Mouse (Mus musculus) hindbrain, embryonic 11.5 days (tissue): ENCODE measurements around the gene Esyt2. TPM values are rescaled to one million over a fixed set of nuclear protein-coding genes. Genes with fewer than 3 reads are reported as not detected.

Experiments used
- ATAC-seq: fragments of 200-750 bp; cut with Nextera tagmentation; 2 replicates; pipeline ENCODE4 v1.8.0; 2017; ENCODE audit warnings: mild to moderate bottlenecking, moderate TSS enrichment, moderate library complexity; ENCODE audit not compliant: low FRiP score
- DNase-seq: peaks from one replicate; pipeline ENCODE4 v3.0.0-alpha.2; 2015; ENCODE audit warnings: low spot score
- H3K27ac ChIP-seq: fragments of 300-500 bp; sonication (generic); 2 replicates; pipeline ENCODE4 v1.5.1; 2014; ENCODE audit warnings: mild to moderate bottlenecking, low read depth, low read length
- H3K27me3 ChIP-seq: fragments of 300-500 bp; sonication (generic); 2 replicates; pipeline ENCODE4 v1.6.1; 2014; ENCODE audit warnings: mild to moderate bottlenecking, low read length, moderate library complexity, mixed read lengths; ENCODE audit not compliant: control insufficient read depth, insufficient read depth
- H3K36me3 ChIP-seq: fragments of 300-500 bp; sonication (generic); 2 replicates; pipeline ENCODE4 v1.6.1; 2014; ENCODE audit warnings: mild to moderate bottlenecking, low read length, moderate library complexity, mixed read lengths; ENCODE audit not compliant: control insufficient read depth, insufficient read depth
- H3K4me1 ChIP-seq: fragments of 300-500 bp; sonication (generic); replicated peaks from 2 replicates; pipeline ENCODE4 v1.6.1; 2014; ENCODE audit warnings: low read length, mixed read lengths; ENCODE audit not compliant: control insufficient read depth, insufficient read depth
- H3K4me2 ChIP-seq: fragments of 300-500 bp; sonication (generic); replicated peaks from 2 replicates; pipeline ENCODE4 v1.6.1; 2014; ENCODE audit warnings: mild to moderate bottlenecking, low read depth, low read length
- H3K4me3 ChIP-seq: fragments of 300-500 bp; sonication (generic); 2 replicates; pipeline ENCODE4 v1.5.1; 2014; ENCODE audit warnings: low read depth, low read length
- H3K9ac ChIP-seq: fragments of 300-500 bp; sonication (generic); 2 replicates; pipeline ENCODE4 v1.6.1; 2014; ENCODE audit warnings: low read depth, low read length
- H3K9me3 ChIP-seq: fragments of 300-500 bp; sonication (generic); 2 replicates; pipeline ENCODE4 v1.6.1; 2016; ENCODE audit warnings: low read length; ENCODE audit not compliant: control insufficient read depth
- WGBS: fragments of 180-500 bp; shearing (Covaris S2); extraction: QIAGEN DNeasy Blood & Tissue Kit; methylation state at CpG from one replicate; pipeline ENCODE4 v1.1.7; 2014; 5-methylcytosine and 5-hydroxymethylcytosine counted together
- polyA plus RNA-seq: library from polyadenylated mRNA; unstranded; fragments of >200 nt; fragmentation: Nextera tagmentation; extraction: Ambion mirVana; gene quantifications from 2 replicates; pipeline ENCODE4 v1.2.1, GENCODE M21; 2014

Gene Esyt2
- polyA plus RNA-seq, 1 experiment from 2014 or later, result 22.1 TPM

DNA sequence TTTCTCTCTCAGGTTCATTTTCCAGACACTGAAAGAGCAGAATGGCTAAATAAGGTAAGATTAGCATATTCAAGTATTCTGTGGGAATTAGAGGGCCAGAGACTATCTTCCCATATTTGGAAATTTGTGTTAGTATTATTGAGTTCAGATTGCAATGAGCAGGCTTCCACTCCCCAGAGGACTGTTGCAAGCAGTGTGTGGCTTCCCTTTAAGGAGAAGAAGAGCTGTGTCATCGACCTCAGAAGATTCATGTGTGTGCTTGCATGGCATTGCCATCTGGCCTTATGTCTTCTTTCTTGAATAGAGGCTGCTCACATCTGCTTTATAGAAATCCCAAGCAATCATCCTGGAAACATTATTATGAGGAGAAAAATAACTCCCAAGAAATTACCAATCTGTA, 36.8 kb downstream of the Esyt2 start:
- DNase-seq (no peak), ATAC-seq (no peak)
- Histone ChIP-seq H3K9me3 (no peaks in the 10 kb centered on the region), H3K9ac (no peak overlapping the region), H3K4me3 (no peak overlapping the region), H3K27ac (no peak overlapping the region), H3K4me1 (no peaks in the 10 kb centered on the region), H3K36me3 (no peaks in the 10 kb centered on the region), H3K27me3 (no peaks in the 10 kb centered on the region), H3K4me2 (no peak overlapping the region)
- WGBS, result 74% methylated on average over 1 of the region's 1 CpGs

GRCm38 (mm10) chr12:116325545-116325944, 44.5 kb downstream of the Esyt2 start:
- H3K4me3 ChIP-seq, result no peak overlapping the region
- ATAC-seq, result no peak
- no peaks in the 10 kb centered on the region for H3K9me3 ChIP-seq
- H3K27ac ChIP-seq, result no peak overlapping the region
- H3K4me1 ChIP-seq, result no peaks in the 10 kb centered on the region
- no peak for DNase-seq
- no peak overlapping the region for H3K4me2 ChIP-seq
- H3K36me3 ChIP-seq, result no peaks in the 10 kb centered on the region
- no peaks in the 10 kb centered on the region for H3K27me3 ChIP-seq
- no peak overlapping the region for H3K9ac ChIP-seq
- 89% methylated on average over 4 of the region's 4 CpGs for WGBS

DNA sequence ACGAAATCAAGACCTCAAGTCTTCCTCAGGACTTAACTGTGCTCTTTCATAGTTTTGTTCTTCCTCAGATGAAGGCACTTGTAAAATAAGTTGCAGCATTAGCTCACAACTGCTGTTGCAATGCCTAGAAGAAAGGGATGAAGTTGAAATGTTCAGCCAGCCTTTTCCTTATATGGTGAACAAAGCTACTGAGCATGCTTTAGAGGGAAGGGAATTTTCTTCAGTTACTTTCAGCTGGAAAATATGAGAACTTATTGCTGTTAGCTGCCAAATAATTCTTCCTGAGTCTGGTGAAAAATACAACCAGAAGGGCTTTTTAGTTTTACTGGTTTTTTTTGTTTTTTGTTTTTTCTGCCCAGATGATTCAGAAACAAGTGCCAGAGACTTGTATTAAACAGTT, 45.2 kb downstream of the Esyt2 start:
- no peaks in the 10 kb centered on the region for H3K9me3 ChIP-seq
- no peaks in the 10 kb centered on the region for H3K36me3 ChIP-seq
- no peaks in the 10 kb centered on the region for H3K27me3 ChIP-seq
- H3K9ac ChIP-seq, result no peak overlapping the region
- no peak overlapping the region for H3K4me2 ChIP-seq
- no peak overlapping the region for H3K27ac ChIP-seq
- DNase-seq (no peak), ATAC-seq (no peak)
- 79% methylated on average over 1 of the region's 1 CpGs for WGBS
- H3K4me3 ChIP-seq, result no peak overlapping the region
- no peaks in the 10 kb centered on the region for H3K4me1 ChIP-seq

- 97% methylated on average over 5 of the region's 5 CpGs for WGBS
- H3K9ac ChIP-seq, result no peak overlapping the region
- H3K36me3 ChIP-seq, result no peaks in the 10 kb centered on the region
- no peaks in the 10 kb centered on the region for H3K4me1 ChIP-seq
- no peak overlapping the region for H3K4me2 ChIP-seq
- no peaks in the 10 kb centered on the region for H3K27me3 ChIP-seq
- H3K27ac ChIP-seq, result no peak overlapping the region
- H3K4me3 ChIP-seq, result no peak overlapping the region
- ATAC-seq (no peak), DNase-seq (no peak)
- no peaks in the 10 kb centered on the region for H3K9me3 ChIP-seq
Observed at GRCm38 (mm10) chr12:116334253-116334652, 53.3 kb downstream of the Esyt2 start.

GRCm38 (mm10) chr12:116340160-116340559, 59.2 kb downstream of the Esyt2 start:
- Histone ChIP-seq H3K4me3 (no peak overlapping the region), H3K9me3 (no peaks in the 10 kb centered on the region), H3K27me3 (no peaks in the 10 kb centered on the region), H3K4me1 (no peaks in the 10 kb centered on the region), H3K27ac (no peak overlapping the region), H3K9ac (no peak overlapping the region), H3K36me3 (no peaks in the 10 kb centered on the region), H3K4me2 (no peak overlapping the region)
- WGBS, result 81% methylated on average over 1 of the region's 1 CpGs
- DNase-seq (no peak), ATAC-seq (no peak)

DNA sequence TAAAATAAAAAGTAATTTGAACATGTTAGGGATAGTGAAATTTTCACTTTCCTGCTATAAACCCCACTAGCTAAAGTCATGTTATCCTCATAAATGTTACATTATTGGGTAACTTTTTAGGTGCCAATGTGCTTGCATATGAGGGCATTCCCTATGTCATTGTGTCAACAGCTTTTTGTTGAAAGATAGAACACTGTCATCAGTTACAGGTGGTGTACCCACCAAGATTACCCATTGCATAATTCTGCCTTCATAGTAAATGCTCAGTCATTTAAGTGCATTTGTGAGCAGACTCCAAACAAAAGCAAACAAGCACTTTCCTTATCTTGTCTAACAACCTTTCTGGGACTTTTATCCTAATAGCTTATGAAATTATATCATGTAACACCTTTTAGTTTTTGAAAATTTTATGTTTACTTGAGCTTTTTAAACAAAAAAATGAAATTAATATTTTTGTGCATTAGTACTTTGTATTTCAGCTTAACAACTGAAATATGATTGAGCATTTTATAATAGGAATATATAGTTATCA, 67.8 kb downstream of the Esyt2 start:
- no peak for ATAC-seq
- Histone ChIP-seq H3K27ac (no peak overlapping the region), H3K4me3 (no peak overlapping the region), H3K4me1 (no peaks in the 10 kb centered on the region), H3K4me2 (no peak overlapping the region), H3K36me3 (no peaks in the 10 kb centered on the region; the same call in 1 of the 2 replicates), H3K9me3 (no peaks in the 10 kb centered on the region), H3K9ac (no peak overlapping the region), H3K27me3 (no peaks in the 10 kb centered on the region)
- no peak for DNase-seq

- Histone ChIP-seq H3K36me3 (no peaks in the 10 kb centered on the region; the same call in 1 of the 2 replicates), H3K9ac (no peak overlapping the region), H3K4me3 (no peak overlapping the region), H3K4me1 (no peaks in the 10 kb centered on the region), H3K27me3 (no peaks in the 10 kb centered on the region), H3K9me3 (no peaks in the 10 kb centered on the region), H3K4me2 (no peak overlapping the region), H3K27ac (no peak overlapping the region)
- DNase-seq, result no peak
- no peak for ATAC-seq
- WGBS, result 78% methylated on average over 2 of the region's 2 CpGs
Observed at GRCm38 (mm10) chr12:116349376-116349775, 68.4 kb downstream of the Esyt2 start.

DNA sequence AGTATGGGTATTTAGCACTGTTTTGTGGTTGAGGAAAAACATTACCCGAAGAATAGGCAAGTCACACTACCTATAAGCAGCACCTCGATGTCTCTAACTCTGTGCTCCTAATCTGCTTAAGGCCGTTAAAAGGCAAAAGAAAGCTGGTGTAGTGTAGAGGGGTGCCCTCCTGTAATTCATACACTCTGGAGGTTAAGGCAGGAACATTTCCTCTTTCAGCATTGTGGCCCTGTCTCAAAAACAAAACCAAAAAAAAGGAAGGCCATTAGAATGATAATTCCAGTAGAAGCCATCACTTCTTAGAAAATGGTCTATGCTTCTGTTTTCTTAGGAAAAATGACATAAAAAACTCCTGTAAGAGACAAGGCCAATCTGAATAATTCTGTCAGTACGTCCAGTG, 70.0 kb downstream of the Esyt2 start:
- Histone ChIP-seq H3K9me3 (no peaks in the 10 kb centered on the region), H3K27me3 (no peaks in the 10 kb centered on the region), H3K4me3 (no peak overlapping the region), H3K9ac (no peak overlapping the region), H3K4me1 (no peaks in the 10 kb centered on the region), H3K4me2 (no peak overlapping the region), H3K36me3 (no peaks in the 10 kb centered on the region; the same call in 1 of the 2 replicates), H3K27ac (no peak overlapping the region)
- ATAC-seq (no peak), DNase-seq (no peak)
- WGBS, result 95% methylated on average over 4 of the region's 4 CpGs

DNA sequence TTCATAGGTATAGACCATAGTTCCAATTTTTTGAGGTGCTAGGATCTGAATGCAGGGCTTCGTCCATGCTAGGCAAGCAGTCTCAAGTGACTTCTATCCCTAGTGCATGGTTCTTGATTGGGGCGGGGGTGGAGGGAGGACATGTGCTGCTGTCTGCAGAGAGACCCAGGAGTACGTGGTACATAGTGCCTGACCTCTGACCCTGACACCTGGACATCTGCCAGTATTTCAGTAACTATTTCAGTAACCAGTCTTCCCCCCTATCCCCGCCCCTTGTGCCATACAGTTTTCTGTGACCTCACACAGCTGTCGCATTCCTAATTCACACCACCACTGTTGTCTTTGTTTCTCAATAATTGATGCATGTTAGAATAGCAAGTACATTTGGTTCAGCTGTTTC, 71.4 kb downstream of the Esyt2 start:
- Histone ChIP-seq H3K27me3 (no peaks in the 10 kb centered on the region), H3K36me3 (no peaks in the 10 kb centered on the region; the same call in 1 of the 2 replicates), H3K4me2 (no peak overlapping the region), H3K9me3 (no peaks in the 10 kb centered on the region), H3K27ac (no peak overlapping the region), H3K9ac (no peak overlapping the region), H3K4me3 (no peak overlapping the region), H3K4me1 (no peaks in the 10 kb centered on the region)
- DNase-seq (no peak), ATAC-seq (no peak)
- WGBS, result 81% methylated on average over 5 of the region's 5 CpGs
